Mouse (Mus musculus) lung, postnatal 10 days (tissue): ENCODE data around the gene Shld2.
A peak's percentile ranks its signal among the peaks of the same experiment; 100 is the strongest.
"Not testable (repeated sequence)": the region's sequence is repeated elsewhere in the genome, so short reads cannot be mapped to it uniquely, and the experiment has no call there.

ENCODE experiments used
- DNase-seq: peaks from one replicate; pipeline ENCODE4 v3.0.0; 2021

The Shld2 gene

DNA sequence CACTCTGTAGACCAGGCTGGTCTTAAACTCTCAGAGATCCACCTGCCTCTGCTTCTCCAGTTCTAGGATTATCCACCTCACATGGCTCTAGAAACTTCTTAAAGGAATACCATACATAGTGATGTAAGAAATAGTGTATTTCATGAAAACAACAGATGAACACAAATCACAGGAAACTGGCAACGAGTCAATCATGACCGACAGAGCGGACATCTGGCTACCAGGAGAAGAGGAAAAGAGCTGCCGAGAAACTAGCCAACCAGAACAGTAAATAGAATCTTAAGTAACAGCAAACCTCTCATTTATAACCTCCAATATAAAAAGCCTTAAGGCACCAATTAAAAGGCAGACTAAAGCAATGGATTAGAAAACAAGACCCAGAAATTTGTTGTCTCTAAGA is 30.6 kb downstream of the Shld2 start:
- no peak for DNase-seq

DNA sequence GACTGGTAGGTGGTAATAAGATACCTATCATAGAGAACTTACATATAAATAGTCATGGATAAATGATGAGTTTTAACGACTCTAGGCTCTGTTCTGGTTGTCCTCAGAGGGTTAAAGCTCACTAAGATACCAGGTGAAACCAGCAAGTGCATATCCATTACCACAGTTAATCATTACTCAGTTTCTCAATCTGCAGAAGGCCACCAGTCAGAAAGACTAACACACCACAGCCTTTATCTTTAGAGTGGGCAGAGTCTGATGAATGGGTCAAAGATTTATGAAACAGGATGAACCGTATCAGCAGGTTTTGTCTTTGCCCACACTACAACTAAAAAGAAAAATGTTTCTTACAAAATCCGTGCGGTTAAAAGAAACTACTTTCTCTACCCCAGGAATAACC is 35.1 kb downstream of the Shld2 start:
- no peak for DNase-seq

DNA sequence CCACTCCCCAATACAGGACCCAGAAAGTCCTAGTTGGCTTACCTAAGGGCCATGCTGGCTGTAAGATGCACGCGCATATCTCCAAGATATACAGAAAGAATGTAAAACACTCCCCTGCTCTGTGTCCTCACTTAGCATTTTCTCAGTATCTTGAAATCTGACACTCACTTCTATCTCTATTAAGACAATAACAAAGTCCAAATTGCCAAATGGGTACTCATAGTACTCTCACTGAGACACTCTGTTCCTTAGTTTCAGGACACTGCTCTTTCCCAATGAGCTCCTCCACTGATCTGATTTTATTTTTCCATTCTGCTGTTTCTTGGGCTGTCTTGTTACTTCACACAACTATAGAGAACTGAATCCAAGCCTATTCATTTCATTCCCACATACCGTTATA is 36.2 kb downstream of the Shld2 start:
- DNase-seq, result no peak

- DNase-seq, result no peak
Measured at GRCm38 (mm10) chr14:34273280-34273679, 37.0 kb downstream of the Shld2 start.

DNA sequence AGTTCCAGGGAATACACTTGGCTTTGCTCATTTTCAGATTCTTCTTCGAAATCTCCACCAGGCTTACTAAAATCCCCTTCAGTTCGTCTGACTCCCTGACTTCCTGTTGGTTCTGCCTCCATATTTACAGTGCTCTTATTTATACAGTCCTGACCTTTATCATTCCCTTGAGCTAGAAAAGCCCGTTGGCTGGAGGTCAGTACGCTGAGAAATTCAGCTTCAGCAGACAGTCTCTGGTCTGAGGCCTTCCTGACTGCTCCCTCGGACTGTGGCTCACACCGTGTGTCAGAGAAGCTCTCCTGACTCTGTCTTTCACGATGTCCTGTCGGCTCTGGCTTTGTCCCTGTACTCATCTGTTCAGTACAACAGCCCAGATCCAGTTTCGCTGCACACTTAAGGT is 42.2 kb downstream of the Shld2 start:
- no peak for DNase-seq

- DNase-seq, result not testable (repeated sequence)
Measured at GRCm38 (mm10) chr14:34258525-34258924, 51.8 kb downstream of the Shld2 start.

GRCm38 (mm10) chr14:34253261-34253660 is 57.0 kb downstream of the Shld2 start:
- DNase-seq, result no peak

- no peak for DNase-seq
Measured at GRCm38 (mm10) chr14:34252470-34253145, 57.7 kb downstream of the Shld2 start.

- no peak for DNase-seq
Measured at GRCm38 (mm10) chr14:34240676-34241075, 69.6 kb downstream of the Shld2 start.

DNA sequence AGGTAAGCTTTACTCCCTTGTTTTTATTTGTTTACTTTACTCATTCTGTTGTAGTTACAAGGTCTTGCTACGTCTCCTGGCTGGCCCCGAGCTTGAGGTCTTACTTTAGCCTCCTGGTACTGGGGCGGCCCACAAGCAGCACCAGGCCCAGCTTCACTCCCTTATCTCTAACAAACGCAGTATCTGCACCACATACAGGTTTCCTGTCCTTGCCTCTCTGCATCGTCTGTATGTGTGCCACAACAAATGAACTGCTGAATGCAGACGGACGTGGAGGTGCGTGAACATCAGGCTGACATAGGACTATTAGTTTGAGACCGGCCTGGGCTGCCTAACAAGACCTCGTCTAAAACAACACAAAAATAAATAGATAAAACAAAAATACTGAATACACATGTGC is 70.0 kb downstream of the Shld2 start:
- no peak for DNase-seq

- DNase-seq, result peak; percentile 85
Measured at GRCm38 (mm10) chr14:34234630-34235380, 75.5 kb downstream of the Shld2 start.

DNA sequence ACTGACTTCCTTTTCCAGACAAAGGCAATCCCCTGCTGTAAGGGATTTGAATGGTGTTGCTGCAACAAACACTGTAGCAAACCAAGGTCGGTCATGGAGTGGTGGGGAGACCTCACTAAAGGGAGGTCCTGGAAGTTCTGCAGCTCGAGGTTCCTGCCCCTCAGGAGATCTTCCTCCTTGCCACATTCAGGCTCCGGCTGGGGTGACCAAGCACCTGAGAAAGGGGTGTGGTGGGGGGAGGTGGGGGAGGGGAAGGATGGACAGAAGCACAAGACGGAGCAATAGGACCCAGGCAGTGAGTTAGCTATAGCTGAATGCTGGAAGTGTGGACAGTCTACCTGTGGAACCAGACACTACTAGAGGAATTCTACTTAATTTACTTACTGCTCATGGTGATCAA is 76.4 kb downstream of the Shld2 start:
- DNase-seq, result no peak

DNA sequence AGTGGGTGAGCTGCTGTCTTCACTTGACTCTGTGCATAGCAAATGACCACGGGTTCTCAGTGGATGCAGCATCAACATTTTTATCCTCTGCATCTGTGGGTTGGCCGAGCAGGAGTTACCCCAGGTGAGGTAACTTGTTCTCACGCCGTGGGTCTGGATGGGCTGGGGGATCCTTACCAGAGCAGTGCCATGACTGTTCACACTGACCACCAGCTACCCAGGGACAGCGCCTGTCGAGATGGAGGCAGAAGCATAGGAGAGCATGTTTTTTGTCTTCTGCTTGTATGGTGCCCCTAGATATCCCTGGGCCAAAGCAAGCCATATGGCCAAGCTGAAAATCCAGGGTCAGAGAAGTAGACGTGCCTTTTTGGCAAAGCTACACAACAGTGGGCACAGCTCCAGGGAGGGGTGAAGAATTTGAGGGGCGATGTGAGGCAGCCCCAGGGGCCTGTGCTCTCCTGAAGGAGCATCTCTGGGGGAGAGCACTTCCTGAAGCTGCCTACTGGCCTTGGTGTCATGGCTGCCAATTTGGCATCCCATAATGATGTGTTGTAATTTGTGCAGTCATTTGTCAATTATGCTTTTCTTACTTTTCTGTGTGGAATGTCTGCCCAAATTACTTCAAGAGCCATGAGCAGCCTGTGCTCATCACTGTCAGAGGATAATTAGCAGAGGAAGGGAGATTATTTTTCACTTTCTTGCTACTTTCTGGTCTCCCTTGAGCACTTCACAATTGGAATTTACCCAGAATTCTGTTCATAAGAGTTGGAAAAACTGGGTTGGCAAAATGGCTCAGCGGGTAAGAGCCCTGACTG is 77.2 kb downstream of the Shld2 start:
- peak; percentile 11 for DNase-seq

GRCm38 (mm10) chr14:34232340-34232739 is 78.0 kb downstream of the Shld2 start:
- no peak for DNase-seq

DNA sequence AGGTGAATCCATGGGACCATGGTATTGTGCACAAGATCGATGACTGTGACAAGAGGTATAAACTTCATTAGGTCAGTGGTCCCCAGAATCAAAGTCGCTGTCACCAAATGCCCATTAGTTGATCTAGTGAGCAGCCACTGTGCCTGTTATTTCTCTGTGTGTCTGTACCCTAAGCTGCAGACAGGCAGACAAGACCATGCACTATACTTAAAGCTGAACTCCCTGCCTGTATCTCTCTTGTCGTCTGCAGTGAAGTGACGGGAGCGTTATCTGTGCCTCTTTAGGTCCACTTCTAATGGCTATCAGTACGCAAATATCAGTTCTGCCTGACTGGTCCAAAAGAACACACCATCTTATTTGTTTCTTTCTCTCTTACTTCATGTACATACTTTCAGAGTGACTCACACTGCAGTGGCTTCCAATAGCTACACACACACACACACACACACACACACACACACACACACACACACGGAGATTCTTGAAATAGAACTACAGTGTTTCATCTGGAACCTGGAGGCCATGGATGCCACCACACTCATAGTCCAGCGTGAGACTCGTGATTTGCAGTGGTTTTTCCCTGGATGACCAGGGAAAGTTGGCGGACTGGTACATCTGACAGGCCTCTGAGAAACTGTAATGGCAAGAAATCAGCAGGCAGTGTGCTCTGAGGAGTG is 81.3 kb downstream of the Shld2 start:
- DNase-seq, result peak; percentile 28

- DNase-seq, result no peak
Measured at GRCm38 (mm10) chr14:34227981-34228380, 82.3 kb downstream of the Shld2 start.

GRCm38 (mm10) chr14:34226566-34226965 is 83.7 kb downstream of the Shld2 start:
- DNase-seq, result peak; percentile 32

- DNase-seq, result no peak
Measured at GRCm38 (mm10) chr14:34225986-34226385, 84.3 kb downstream of the Shld2 start.

GRCm38 (mm10) chr14:34223362-34223898 is 86.9 kb downstream of the Shld2 start:
- DNase-seq, result peak; percentile 49

GRCm38 (mm10) chr14:34221416-34222077 is 88.7 kb downstream of the Shld2 start:
- peak; percentile 18 for DNase-seq

GRCm38 (mm10) chr14:34220426-34220825 is 89.9 kb downstream of the Shld2 start:
- no peak for DNase-seq

DNA sequence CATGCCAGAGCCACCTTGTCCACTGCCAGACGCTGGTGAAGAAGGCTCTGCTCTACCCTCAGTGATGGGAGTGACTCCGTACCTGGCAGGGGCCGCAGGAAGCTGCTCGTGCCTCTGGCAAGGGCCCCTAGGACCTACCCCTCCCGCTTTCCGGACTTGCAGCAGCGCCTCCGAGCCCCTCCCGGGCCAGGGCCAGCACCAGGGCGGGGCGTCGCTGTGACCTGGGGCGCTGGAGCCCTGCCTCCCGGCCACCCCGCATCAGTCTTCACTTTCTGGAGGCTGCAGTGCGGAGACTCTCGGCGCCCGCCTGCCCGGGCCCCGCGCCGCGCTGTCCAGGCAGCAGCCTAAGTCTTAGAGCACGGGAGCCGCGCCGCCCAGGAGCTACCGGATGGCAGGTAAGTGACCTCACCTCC is 90.5 kb downstream of the Shld2 start:
- peak; percentile 18 for DNase-seq
